Mouse (Mus musculus): ENCODE measurements at regions not wholly inside any gene's neighbourhood (a gene's known extent, or its start where the extent isn't known, plus 50 kb on each side); places are given as distances from the start of the nearest gene placed in this dataset.

DNA sequence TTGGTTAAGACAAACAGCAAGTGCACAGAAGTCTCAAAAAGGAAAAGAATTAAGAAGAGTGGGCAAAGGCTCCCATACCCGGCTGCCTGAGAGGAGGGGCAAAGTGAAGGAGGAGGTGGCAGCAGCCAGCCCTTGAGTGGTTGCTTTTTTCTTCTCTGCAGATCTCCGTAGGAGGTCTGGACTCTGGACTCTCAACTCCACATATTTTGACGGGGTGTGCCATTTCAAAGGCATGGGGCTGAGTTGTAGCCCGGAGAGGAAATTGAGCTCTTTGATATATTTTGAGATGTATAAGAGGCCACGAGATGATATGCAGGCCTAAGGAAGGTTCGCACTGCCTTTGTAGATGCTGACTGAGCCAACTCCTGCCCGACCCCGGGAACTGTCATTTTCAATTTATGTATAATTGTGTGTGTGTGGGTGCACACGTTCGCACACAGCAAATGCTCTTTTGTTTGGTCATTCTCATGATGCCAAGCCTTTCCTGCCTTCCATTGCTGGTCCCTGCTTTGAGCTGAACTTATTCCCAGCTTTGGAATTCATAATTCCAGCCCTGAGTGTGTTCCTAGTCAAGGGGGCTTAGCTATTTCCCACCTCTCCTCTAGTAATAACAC is 56.4 kb downstream of the Cxcr4 start:
- Histone ChIP-seq H3K27me3 (no peaks in the 10 kb centered on the region), H3K4me1 (peaks cover 18% of the 10 kb centered on the region), H3K4me3 (no peak overlapping the region), H3K4me2 (no peak overlapping the region), H3K36me3 (no peaks in the 10 kb centered on the region), H3K9ac (no peak overlapping the region), H3K27ac (peak overlapping the region; percentile 35), H3K9me3 (no peaks in the 10 kb centered on the region)
- whole genome bisulfite sequencing = 38% methylated on average over 10 of the region's 10 CpGs
- peak; percentile 55; the same call in 1 of the 2 replicates for ATAC-seq (ENCODE audit: borderline replicate concordance, extremely low read depth, low FRiP score, low TSS enrichment)

DNA sequence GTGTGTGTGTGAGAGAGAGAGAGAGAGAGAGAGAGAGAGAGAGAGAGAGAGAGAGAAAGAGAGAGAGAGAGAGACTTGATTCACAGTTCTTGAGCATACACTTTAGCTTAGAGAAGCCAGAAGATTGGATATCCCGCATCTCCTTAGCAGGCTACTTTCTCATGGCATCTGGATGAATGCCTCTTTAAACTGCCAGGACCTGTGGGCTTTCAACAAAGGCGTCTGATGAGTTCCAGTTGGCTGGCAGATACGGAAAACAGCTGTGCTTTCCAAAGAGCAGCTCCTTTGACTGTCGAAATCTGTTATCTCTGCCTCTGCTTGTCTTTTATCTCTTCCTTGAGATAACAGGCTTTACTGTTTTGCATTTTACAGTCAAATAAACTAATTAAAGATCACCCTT is 59.5 kb downstream of the Cxcr4 start:
- no peak overlapping the region for H3K9ac ChIP-seq
- H3K27ac ChIP-seq = no peak overlapping the region
- no peak overlapping the region for H3K4me3 ChIP-seq
- H3K36me3 ChIP-seq = no peaks in the 10 kb centered on the region
- no peaks in the 10 kb centered on the region for H3K27me3 ChIP-seq
- no peaks in the 10 kb centered on the region for H3K9me3 ChIP-seq
- peaks cover 18% of the 10 kb centered on the region for H3K4me1 ChIP-seq
- H3K4me2 ChIP-seq = no peak overlapping the region
- no peak for ATAC-seq (ENCODE audit: borderline replicate concordance, extremely low read depth, low FRiP score, low TSS enrichment)
- 5% methylated on average over 4 of the region's 4 CpGs for WGBS

DNA sequence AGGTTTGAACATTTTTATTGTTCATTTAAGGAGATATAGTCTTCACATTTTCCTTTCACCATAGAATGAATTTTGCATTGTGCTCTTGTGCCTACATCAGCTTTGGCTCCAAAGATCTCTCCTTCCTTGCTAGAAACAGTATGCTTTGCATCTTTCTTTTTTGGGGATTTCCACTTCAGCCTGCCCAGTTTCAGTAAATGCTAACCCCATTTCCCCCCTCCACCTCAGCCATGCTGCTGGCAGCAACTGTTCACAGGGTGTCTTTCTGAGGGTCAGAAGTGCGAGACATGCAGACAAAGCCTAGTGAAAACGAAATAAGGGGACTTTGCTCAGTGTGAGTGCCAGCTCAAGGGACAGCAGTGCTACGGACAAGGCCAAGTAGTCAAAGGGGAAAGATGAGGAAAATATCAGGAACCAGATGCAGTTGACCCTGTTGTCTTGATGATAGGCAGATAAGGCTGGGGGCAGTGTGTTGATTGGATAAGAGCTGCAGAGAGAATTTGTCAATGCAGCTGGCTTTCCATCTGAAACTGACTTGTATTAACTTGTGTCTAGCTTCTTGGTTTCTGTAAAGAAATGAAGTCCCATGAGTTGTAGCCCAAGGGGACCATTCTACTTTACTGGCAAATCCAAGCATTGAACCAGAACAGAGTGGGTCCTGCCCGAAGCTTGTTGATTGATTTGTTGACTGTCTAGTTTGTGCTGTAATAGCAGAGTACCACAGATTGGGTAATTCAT is 62.1 kb downstream of the Cxcr4 start:
- H3K4me1 ChIP-seq = peaks cover 9% of the 10 kb centered on the region
- no peak overlapping the region for H3K4me3 ChIP-seq
- no peaks in the 10 kb centered on the region for H3K27me3 ChIP-seq
- 86% methylated on average over 4 of the region's 4 CpGs for WGBS
- H3K27ac ChIP-seq = no peak overlapping the region
- no peak overlapping the region for H3K4me2 ChIP-seq
- no peak overlapping the region for H3K9ac ChIP-seq
- no peak for ATAC-seq (ENCODE audit: borderline replicate concordance, extremely low read depth, low FRiP score, low TSS enrichment)
- no peaks in the 10 kb centered on the region for H3K36me3 ChIP-seq
- H3K9me3 ChIP-seq = no peaks in the 10 kb centered on the region

DNA sequence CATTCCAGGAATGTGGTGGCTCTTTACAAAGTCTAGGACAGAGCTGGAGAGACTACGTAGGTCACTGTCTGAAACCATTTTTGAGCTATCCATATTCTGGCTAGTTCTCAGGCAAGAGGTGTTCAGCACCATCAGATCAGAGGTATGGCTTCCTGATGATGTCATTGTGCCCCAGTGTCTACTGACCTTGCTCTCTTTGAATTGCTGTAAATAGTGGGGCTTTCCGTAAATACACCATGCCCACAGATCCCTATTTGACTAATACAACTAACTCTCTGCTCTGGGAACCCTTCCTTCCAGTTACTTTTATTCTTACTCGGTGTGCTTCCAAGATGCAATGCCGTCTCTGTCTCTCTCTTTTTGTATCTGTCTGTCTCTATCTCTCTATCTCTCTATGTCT is 72.9 kb downstream of the Cxcr4 start:
- no peaks in the 10 kb centered on the region for H3K4me1 ChIP-seq
- ATAC-seq (ENCODE audit: borderline replicate concordance, extremely low read depth, low FRiP score, low TSS enrichment) = no peak
- 83% methylated on average over 4 of the region's 4 CpGs for WGBS
- no peak overlapping the region for H3K4me3 ChIP-seq
- H3K27me3 ChIP-seq = no peaks in the 10 kb centered on the region
- no peaks in the 10 kb centered on the region for H3K36me3 ChIP-seq
- no peak overlapping the region for H3K9ac ChIP-seq
- H3K9me3 ChIP-seq = no peaks in the 10 kb centered on the region
- no peak overlapping the region for H3K27ac ChIP-seq
- no peak overlapping the region for H3K4me2 ChIP-seq

DNA sequence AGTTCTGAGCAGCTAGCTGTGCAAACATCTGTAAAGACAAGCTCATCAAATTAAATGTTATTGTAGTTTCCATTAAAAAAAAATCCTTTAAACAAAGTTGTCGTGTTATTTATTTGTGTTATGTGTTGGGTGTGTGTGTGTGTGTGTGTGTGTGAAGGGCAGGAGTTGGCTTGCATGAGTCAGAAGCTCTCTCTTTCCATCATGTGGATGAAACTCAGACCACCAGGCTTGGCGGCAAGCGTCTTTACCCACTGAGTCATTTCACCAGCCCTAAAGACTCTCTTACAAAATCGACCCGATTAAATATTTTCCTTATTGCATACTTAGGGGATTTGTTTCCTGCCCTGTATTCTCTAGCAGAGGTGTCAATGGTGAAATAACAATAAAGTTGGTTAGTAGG is 73.6 kb downstream of the Cxcr4 start:
- Histone ChIP-seq H3K9ac (no peak overlapping the region), H3K4me1 (no peaks in the 10 kb centered on the region), H3K27me3 (no peaks in the 10 kb centered on the region), H3K9me3 (no peaks in the 10 kb centered on the region), H3K36me3 (no peaks in the 10 kb centered on the region), H3K4me3 (no peak overlapping the region), H3K27ac (no peak overlapping the region), H3K4me2 (no peak overlapping the region)
- ATAC-seq (ENCODE audit: borderline replicate concordance, extremely low read depth, low FRiP score, low TSS enrichment) = no peak
- WGBS = 82% methylated on average over 5 of the region's 5 CpGs

DNA sequence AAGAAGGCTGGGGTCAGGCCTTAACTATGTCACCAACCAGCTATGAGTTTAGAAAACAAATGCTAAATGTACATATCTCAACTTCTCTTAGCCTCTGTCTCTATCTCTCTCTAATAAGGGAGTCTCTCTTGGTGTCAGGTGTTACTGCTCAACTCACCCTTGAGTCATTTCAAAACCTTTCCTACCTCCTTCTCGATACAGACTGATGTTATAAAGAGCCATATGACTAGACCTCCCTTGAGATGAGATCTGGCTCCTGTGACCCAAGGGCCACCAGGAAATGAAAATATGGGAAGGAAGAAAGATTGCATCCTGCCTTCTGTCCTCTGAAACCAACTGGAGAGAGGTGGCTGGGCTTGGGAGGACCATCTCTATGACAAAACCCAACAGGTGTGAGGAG is 74.7 kb downstream of the Cxcr4 start:
- no peak overlapping the region for H3K4me2 ChIP-seq
- H3K36me3 ChIP-seq = no peaks in the 10 kb centered on the region
- no peaks in the 10 kb centered on the region for H3K27me3 ChIP-seq
- no peak overlapping the region for H3K4me3 ChIP-seq
- ATAC-seq (ENCODE audit: borderline replicate concordance, extremely low read depth, low FRiP score, low TSS enrichment) = no peak
- no peak overlapping the region for H3K27ac ChIP-seq
- H3K9ac ChIP-seq = no peak overlapping the region
- 77% methylated on average over 1 of the region's 1 CpGs for WGBS
- H3K4me1 ChIP-seq = no peaks in the 10 kb centered on the region
- no peaks in the 10 kb centered on the region for H3K9me3 ChIP-seq

DNA sequence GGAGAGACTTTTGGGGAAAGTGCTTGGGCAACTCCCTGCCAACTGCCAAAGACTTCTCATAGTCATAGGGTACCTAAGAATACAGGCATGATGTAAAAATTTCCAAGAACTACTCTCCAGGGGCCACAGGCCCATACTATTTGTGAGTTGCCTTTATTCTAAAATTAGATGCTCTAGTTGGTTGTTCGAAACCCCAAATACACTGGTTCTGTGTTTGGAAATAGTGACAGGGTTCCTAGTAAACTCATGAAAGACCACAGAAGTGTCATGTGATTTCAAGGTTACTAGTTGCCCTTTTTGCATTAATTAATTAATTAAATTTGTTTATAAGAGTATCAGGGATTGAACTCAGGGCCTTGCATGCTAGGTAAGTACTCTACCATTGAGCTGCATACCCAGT is 77.8 kb downstream of the Cxcr4 start:
- Histone ChIP-seq H3K9ac (no peak overlapping the region), H3K4me1 (no peaks in the 10 kb centered on the region), H3K4me2 (no peak overlapping the region), H3K36me3 (no peaks in the 10 kb centered on the region), H3K4me3 (no peak overlapping the region), H3K9me3 (no peaks in the 10 kb centered on the region), H3K27me3 (no peaks in the 10 kb centered on the region), H3K27ac (no peak overlapping the region)
- ATAC-seq (ENCODE audit: borderline replicate concordance, extremely low read depth, low FRiP score, low TSS enrichment) = no peak
- WGBS = 82% methylated on average over 1 of the region's 1 CpGs

DNA sequence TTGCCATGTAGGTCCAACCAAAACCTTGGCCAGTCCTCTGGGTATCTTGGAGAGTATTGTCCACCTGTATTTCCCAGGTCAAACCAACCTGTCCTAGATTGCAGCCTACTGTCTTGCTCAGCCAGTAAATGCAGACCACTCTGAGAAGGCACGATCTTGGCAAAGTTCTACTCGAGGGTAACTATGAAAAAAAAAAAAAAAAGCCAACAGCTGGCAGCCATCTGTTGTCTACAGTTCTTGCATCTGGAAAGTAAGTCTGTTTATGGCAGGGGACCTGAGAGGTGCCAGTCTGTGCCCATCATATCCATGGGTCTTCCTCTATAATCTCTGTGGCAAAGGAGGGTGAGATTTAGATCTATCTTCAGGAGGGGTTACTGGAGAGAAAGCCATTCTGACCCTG is 78.2 kb downstream of the Cxcr4 start:
- H3K36me3 ChIP-seq = no peaks in the 10 kb centered on the region
- no peak overlapping the region for H3K4me3 ChIP-seq
- H3K9ac ChIP-seq = no peak overlapping the region
- H3K27me3 ChIP-seq = no peaks in the 10 kb centered on the region
- H3K4me2 ChIP-seq = no peak overlapping the region
- 53% methylated on average over 2 of the region's 2 CpGs for WGBS
- H3K4me1 ChIP-seq = no peaks in the 10 kb centered on the region
- no peak overlapping the region for H3K27ac ChIP-seq
- no peaks in the 10 kb centered on the region for H3K9me3 ChIP-seq
- no peak for ATAC-seq (ENCODE audit: borderline replicate concordance, extremely low read depth, low FRiP score, low TSS enrichment)

DNA sequence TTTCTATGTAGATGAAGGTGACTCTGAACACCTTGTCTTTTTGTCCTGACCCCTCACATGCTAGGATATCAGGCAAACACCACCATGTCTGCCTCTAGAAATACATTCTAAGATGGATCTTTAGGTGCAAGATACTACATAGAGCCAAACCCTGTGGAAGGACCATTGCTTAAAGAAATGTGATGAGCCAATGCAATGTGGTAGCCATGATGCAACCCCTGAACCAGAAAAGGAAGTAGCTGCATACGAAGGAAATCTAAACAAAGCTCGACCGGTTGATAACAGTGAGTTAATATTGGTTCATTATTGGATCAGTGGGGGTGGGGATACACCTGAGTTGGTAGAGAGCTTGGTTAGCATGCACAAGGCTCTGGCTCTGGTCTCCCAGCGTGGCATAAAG is 78.9 kb downstream of the Cxcr4 start:
- no peaks in the 10 kb centered on the region for H3K36me3 ChIP-seq
- H3K4me1 ChIP-seq = no peaks in the 10 kb centered on the region
- 62% methylated on average over 4 of the region's 4 CpGs for WGBS
- no peaks in the 10 kb centered on the region for H3K27me3 ChIP-seq
- H3K4me3 ChIP-seq = no peak overlapping the region
- ATAC-seq (ENCODE audit: borderline replicate concordance, extremely low read depth, low FRiP score, low TSS enrichment) = no peak
- no peak overlapping the region for H3K27ac ChIP-seq
- no peak overlapping the region for H3K9ac ChIP-seq
- H3K4me2 ChIP-seq = no peak overlapping the region
- H3K9me3 ChIP-seq = no peaks in the 10 kb centered on the region

DNA sequence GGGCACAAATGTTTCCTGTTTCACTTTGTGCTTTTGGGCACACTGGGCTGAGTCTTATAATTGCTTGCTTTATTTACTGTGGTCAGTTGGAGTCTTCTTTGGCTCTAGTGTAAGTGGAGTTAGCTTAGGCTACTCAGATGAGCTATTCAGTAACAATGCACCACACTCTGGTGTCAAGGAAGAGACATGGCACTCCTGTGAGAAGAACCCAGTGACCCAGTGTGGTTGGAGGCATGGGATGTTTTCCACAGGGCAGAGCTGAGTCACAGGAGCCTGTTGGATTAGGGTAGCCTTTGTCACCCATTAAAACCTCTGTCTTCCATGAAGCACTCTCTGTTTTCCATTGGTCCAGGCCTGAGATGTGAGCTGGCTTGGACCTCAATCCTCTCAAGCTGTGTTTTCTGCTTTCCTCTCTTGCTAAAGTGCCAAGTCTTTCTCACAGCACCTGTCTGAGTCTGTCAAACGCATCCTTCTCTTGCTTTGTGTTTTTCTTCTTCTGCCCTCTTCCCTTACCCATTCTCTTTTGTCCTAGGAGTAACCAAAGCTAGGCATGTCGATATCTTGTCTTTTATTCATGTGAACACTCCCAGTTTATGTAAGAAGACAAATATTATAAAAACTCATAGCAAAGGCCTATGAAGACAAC is 83.2 kb downstream of the Cxcr4 start:
- Histone ChIP-seq H3K9ac (no peak overlapping the region), H3K9me3 (no peaks in the 10 kb centered on the region), H3K27ac (no peak overlapping the region), H3K36me3 (no peaks in the 10 kb centered on the region), H3K27me3 (no peaks in the 10 kb centered on the region), H3K4me1 (no peaks in the 10 kb centered on the region), H3K4me2 (no peak overlapping the region), H3K4me3 (no peak overlapping the region)
- ATAC-seq (ENCODE audit: borderline replicate concordance, extremely low read depth, low FRiP score, low TSS enrichment) = no peak
- 71% methylated on average over 2 of the region's 2 CpGs for WGBS

DNA sequence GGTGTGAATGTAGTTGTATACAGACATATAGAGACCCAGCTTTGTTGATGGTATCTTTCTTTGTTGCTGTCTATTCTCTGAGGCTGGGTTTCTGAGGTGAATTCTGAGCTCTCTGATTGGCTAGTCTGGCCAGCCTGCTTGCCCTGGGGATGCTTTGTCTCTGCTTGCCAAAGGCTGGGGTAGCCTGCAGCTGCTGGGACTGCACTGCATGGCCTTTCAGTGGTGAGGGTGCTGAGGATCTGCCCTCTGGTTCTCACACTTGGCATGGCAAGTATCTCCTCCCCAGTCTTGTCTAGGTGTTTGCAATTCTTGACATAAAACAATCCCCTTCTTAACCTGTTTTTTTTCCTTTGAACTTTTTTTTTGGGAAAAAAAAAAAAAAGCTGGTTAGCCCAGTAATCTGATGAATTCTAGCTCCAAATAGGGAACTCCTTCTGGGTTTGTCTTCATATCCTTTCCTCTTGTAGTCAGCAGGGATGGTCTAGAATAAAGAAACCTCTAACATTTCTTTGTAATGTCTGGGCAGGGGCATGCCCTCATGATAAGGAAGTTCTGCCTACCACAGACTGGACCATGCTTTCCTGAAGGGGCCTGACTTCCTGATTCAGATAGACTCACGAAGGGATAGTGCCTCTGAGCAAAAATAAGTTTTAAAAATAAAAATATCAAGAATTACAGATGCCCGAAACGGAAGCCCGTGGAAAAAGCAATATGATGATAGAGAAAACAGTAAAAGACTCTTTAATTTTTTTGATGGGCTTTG is 85.4 kb downstream of the Cxcr4 start:
- no peaks in the 10 kb centered on the region for H3K27me3 ChIP-seq
- 77% methylated on average over 4 of the region's 4 CpGs for WGBS
- ATAC-seq (ENCODE audit: borderline replicate concordance, extremely low read depth, low FRiP score, low TSS enrichment) = no peak

DNA sequence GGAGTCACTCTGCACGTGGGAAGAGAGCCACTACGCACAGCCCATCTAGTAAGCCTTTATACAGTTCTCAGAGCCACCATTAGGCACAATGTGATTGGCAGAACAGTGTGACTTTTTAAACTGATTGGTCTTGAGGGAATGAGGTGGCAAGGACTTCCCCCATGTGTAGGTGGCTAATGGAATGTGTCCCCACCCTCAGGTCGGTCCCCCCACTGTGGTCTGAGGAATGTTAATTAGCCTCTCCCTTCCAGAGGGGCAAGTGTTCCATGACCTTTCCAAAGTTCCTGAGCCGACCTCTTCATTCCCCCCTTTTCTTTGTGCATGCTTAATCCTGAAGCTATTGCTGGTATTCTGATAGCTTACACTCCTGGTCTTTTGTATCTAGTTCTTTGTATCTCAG is 87.2 kb upstream of the Dars start:
- WGBS = 57% methylated on average over 4 of the region's 4 CpGs
- H3K9me3 ChIP-seq = no peaks in the 10 kb centered on the region
- H3K27ac ChIP-seq = no peak overlapping the region
- H3K9ac ChIP-seq = no peak overlapping the region
- H3K4me2 ChIP-seq = no peak overlapping the region
- ATAC-seq (ENCODE audit: borderline replicate concordance, extremely low read depth, low FRiP score, low TSS enrichment) = no peak
- no peaks in the 10 kb centered on the region for H3K4me1 ChIP-seq
- H3K36me3 ChIP-seq = no peaks in the 10 kb centered on the region
- H3K4me3 ChIP-seq = no peak overlapping the region
- no peaks in the 10 kb centered on the region for H3K27me3 ChIP-seq

More for the DNA sequence above, 85.4 kb downstream of the Cxcr4 start:
- Histone ChIP-seq H3K4me3 (no peak overlapping the region), H3K4me1 (no peaks in the 10 kb centered on the region), H3K27ac (no peak overlapping the region), H3K9ac (no peak overlapping the region), H3K9me3 (no peaks in the 10 kb centered on the region), H3K4me2 (no peak overlapping the region), H3K36me3 (no peaks in the 10 kb centered on the region)

Data from lung, embryonic 15.5 days (tissue).